Mouse (Mus musculus): ENCODE measurements around the gene Gtsf1l. TPM values are rescaled to one million over a fixed set of nuclear protein-coding genes. Genes with fewer than 3 reads are reported as not detected.

Gtsf1l gene
- not detected for total RNA-seq (2021)

- no peak for DNase-seq
These were observed at the start of gene Gtsf1l for GRCm38 (mm10) chr2:163087728-163088127. TSS of gene Gtsf1l (minus strand) at chr2:163087855.

GRCm38 (mm10) chr2:163136996-163137395 is 49.3 kb upstream of the Gtsf1l start:
- DNase-seq, result no peak

- no peak for DNase-seq
These were observed 48.3 kb upstream of the Gtsf1l start for GRCm38 (mm10) chr2:163135931-163136330.

GRCm38 (mm10) chr2:163132314-163132713 is 44.7 kb upstream of the Gtsf1l start:
- no peak for DNase-seq

GRCm38 (mm10) chr2:163130837-163131236 is 43.2 kb upstream of the Gtsf1l start:
- no peak for DNase-seq

- DNase-seq, result no peak
These were observed 35.8 kb upstream of the Gtsf1l start for GRCm38 (mm10) chr2:163123496-163123895.

- DNase-seq, result no peak
These were observed 34.7 kb upstream of the Gtsf1l start for GRCm38 (mm10) chr2:163122319-163122718.

GRCm38 (mm10) chr2:163121353-163121660 is 33.7 kb upstream of the Gtsf1l start:
- DNase-seq, result no peak

- no peak for DNase-seq
These were observed 33.1 kb upstream of the Gtsf1l start for GRCm38 (mm10) chr2:163120626-163121352.

GRCm38 (mm10) chr2:163111413-163112201 is 24.0 kb upstream of the Gtsf1l start:
- no peak for DNase-seq

GRCm38 (mm10) chr2:163110706-163111105 is 23.1 kb upstream of the Gtsf1l start:
- DNase-seq, result no peak

GRCm38 (mm10) chr2:163108385-163108784 is 20.7 kb upstream of the Gtsf1l start:
- no peak for DNase-seq

- no peak for DNase-seq
These were observed 16.6 kb upstream of the Gtsf1l start for GRCm38 (mm10) chr2:163104086-163104770.

- no peak for DNase-seq
These were observed 15.4 kb upstream of the Gtsf1l start for GRCm38 (mm10) chr2:163102900-163103653.

GRCm38 (mm10) chr2:163102216-163102615 is 14.6 kb upstream of the Gtsf1l start:
- no peak for DNase-seq

- peak; percentile 52 to 66 for DNase-seq
These were observed 14.1 kb upstream of the Gtsf1l start for GRCm38 (mm10) chr2:163101646-163102203.

GRCm38 (mm10) chr2:163100551-163100950 is 12.9 kb upstream of the Gtsf1l start:
- DNase-seq, result no peak

GRCm38 (mm10) chr2:163099919-163100318 is 12.3 kb upstream of the Gtsf1l start:
- no peak for DNase-seq

GRCm38 (mm10) chr2:163095784-163096183 is 8.1 kb upstream of the Gtsf1l start:
- no peak for DNase-seq

- no peak for DNase-seq
These were observed 7.3 kb upstream of the Gtsf1l start for GRCm38 (mm10) chr2:163094909-163095308.

GRCm38 (mm10) chr2:163089475-163090123 is 1.9 kb upstream of the Gtsf1l start:
- no peak for DNase-seq

GRCm38 (mm10) chr2:163086561-163086960 is 1.1 kb downstream of the Gtsf1l start:
- no peak for DNase-seq

All from layer of hippocampus, postnatal 36 days (tissue).